ENCODE assay signal across 12 mouse cellular contexts in genomic region chr12:56699915-56700900, GRCm38 (mm10). TPM values are rescaled to one million over a fixed set of nuclear protein-coding genes. Genes with fewer than 3 reads are reported as not detected.
DNase-seq lines count a peak whose midpoint lies in the region; ATAC-seq lines count a peak whose summit lies in the region.
"Had no signal": no experiment of that assay in that cellular context is flagged by ENCODE, and none has a peak within 500 bp of the region (broad histone marks: within the 10 kb centered on the region; RNA-seq: fewer than 3 reads in every experiment).

No protein-coding gene starts in this region.

- H3K36me3 ChIP-seq in heart, embryonic 15.5 days, result no peaks in the 10 kb centered on the region
- H3K36me3 ChIP-seq in embryonic facial prominence, embryonic 14.5 days (ENCODE audit: control insufficient read depth, insufficient read depth, low read length), result no peaks in the 10 kb centered on the region
- no peaks in the 10 kb centered on the region for H3K36me3 ChIP-seq in midbrain, embryonic 14.5 days (ENCODE audit: control insufficient read depth, insufficient read depth, low read length)

- peak overlapping the region; percentile 9; the same call in 1 of the 2 replicates for H3K4me3 ChIP-seq in heart, embryonic 15.5 days
- peak overlapping the region; percentile 32 for H3K4me3 ChIP-seq in embryonic facial prominence, embryonic 14.5 days (ENCODE audit: low read depth, low read length)
- no peak overlapping the region for H3K4me3 ChIP-seq in midbrain, embryonic 14.5 days (replicated peaks; ENCODE audit: low read depth, low read length)
- H3K4me3 ChIP-seq: gastrocnemius, adult 2 months had no signal

- no peak overlapping the region for H3K4me2 ChIP-seq in heart, embryonic 15.5 days
- H3K4me2 ChIP-seq in embryonic facial prominence, embryonic 14.5 days (ENCODE audit: low read depth, low read length), result peak overlapping the region; percentile 48
- H3K4me2 ChIP-seq in midbrain, embryonic 14.5 days (ENCODE audit: low read length), result no peak overlapping the region

- H3K9ac ChIP-seq in heart, embryonic 15.5 days, result 0 out of 2 replicates have a peak overlapping the region, but pooled peaks have one; percentile 15
- peak overlapping the region; percentile 66 for H3K9ac ChIP-seq in embryonic facial prominence, embryonic 14.5 days (ENCODE audit: low read depth, low read length)
- H3K9ac ChIP-seq in midbrain, embryonic 14.5 days (replicated peaks; ENCODE audit: low read length), result no peak overlapping the region

- H3K9me3 ChIP-seq in heart, embryonic 15.5 days (replicated peaks), result no peaks in the 10 kb centered on the region
- no peaks in the 10 kb centered on the region for H3K9me3 ChIP-seq in embryonic facial prominence, embryonic 14.5 days (ENCODE audit: control insufficient read depth, low read length)
- H3K9me3 ChIP-seq in midbrain, embryonic 14.5 days (ENCODE audit: control insufficient read depth, low read length), result no peaks in the 10 kb centered on the region

- WGBS in heart, embryonic 15.5 days, result 8% methylated on average over 44 of the region's 44 CpGs
- WGBS in embryonic facial prominence, embryonic 14.5 days, result 9% methylated on average over 42 of the region's 44 CpGs
- WGBS in midbrain, embryonic 14.5 days, result under 1% methylated on average over 44 of the region's 44 CpGs

- no peak overlapping the region for H3K27ac ChIP-seq in heart, embryonic 15.5 days
- H3K27ac ChIP-seq in embryonic facial prominence, embryonic 14.5 days (replicated peaks; ENCODE audit: low read depth, low read length), result peak overlapping the region; percentile 55; the same call in 1 of the 2 replicates
- no peak overlapping the region for H3K27ac ChIP-seq in midbrain, embryonic 14.5 days (replicated peaks; ENCODE audit: low read depth, low read length)
- H3K27ac ChIP-seq: gastrocnemius, adult 2 months had no signal

- peaks cover 29% of the 10 kb centered on the region for H3K4me1 ChIP-seq in heart, embryonic 15.5 days (replicated peaks)
- no peaks in the 10 kb centered on the region for H3K4me1 ChIP-seq in embryonic facial prominence, embryonic 14.5 days (ENCODE audit: control insufficient read depth, insufficient read depth, low read length)
- 0 out of 2 replicates have a peak, but pooled peaks cover 7% of the 10 kb centered on the region for H3K4me1 ChIP-seq in midbrain, embryonic 14.5 days (ENCODE audit: control insufficient read depth, insufficient read depth, low read length)

- ATAC-seq in heart, embryonic 15.5 days (replicated peaks; ENCODE audit: insufficient number of reproducible peaks, insufficient read depth, low FRiP score, low read depth), result no peak
- no peak for ATAC-seq in embryonic facial prominence, embryonic 14.5 days (ENCODE audit: low read depth)
- no peak for ATAC-seq in midbrain, embryonic 14.5 days (ENCODE audit: low FRiP score, low TSS enrichment)
- ATAC-seq in activated CD4-positive, CD25-positive, alpha-beta regulatory T cell, adult 4 months, result no peak

- peaks cover 79% of the 10 kb centered on the region for H3K27me3 ChIP-seq in heart, embryonic 15.5 days
- peaks cover 74% of the 10 kb centered on the region for H3K27me3 ChIP-seq in embryonic facial prominence, embryonic 14.5 days (replicated peaks; ENCODE audit: control insufficient read depth, insufficient read depth, low read length)
- peaks cover 89% of the 10 kb centered on the region for H3K27me3 ChIP-seq in midbrain, embryonic 14.5 days (ENCODE audit: control insufficient read depth, insufficient read depth, low read length)

- DNase-seq in heart, adult 9 months (ENCODE audit: low spot score in 2 of 2), result no peak
- peak; percentile 61 for DNase-seq in ZHBTc4 (ENCODE audit: low read depth, low spot score)
- DNase-seq in embryonic facial prominence, embryonic 14.5 days (ENCODE audit: low spot score), result no peak
- DNase-seq in midbrain, embryonic 14.5 days, result peak; percentile 34
- no peak for DNase-seq in thymus, postnatal 25 days
- no peak for DNase-seq in kidney, postnatal 25 days
- DNase-seq: gastrocnemius, adult 2 months; heart, postnatal 36 days; kidney, postnatal 36 days; lung, adult 2 months had no signal

RNA-seq across cellular contexts. Expression of gene Pax9, which starts 8.6 kb away (rescaled TPM):
- 0.26 and 2.4 TPM in 2 replicates for polyA plus RNA-seq in heart, embryonic 15.5 days (2015; fragmentation: Nextera tagmentation; extraction: Ambion mirVana)
- polyA plus RNA-seq in embryonic facial prominence, embryonic 14.5 days (2014; fragmentation: Nextera tagmentation; extraction: Ambion mirVana), result 9.2 and 9.4 TPM in 2 replicates
- polyA plus RNA-seq in midbrain, embryonic 14.5 days (2014; fragmentation: Nextera tagmentation; extraction: Ambion mirVana), result not detected in 2 replicates
- not detected for polyA plus RNA-seq in activated CD4-positive, CD25-positive, alpha-beta regulatory T cell, adult 4 months (2017; shearing (Covaris generic))

Comparison
In these comparisons a context has a peak if more than half of its experiments do, and no peak if none do; other contexts are left out.
1. DNase-seq: peak in ZHBTc4 (single experiment) and midbrain, embryonic 14.5 days (single experiment); none in heart, adult 9 months (0 of 2), embryonic facial prominence, embryonic 14.5 days (single experiment), thymus, postnatal 25 days (single experiment) and kidney, postnatal 25 days (0 of 2).